Mouse (Mus musculus): ENCODE results near the gene Anxa11. TPM values are rescaled to one million over a fixed set of nuclear protein-coding genes. Genes with fewer than 3 reads are reported as not detected.
"Not testable (repeated sequence)": the region's sequence is repeated elsewhere in the genome, so short reads cannot be mapped to it uniquely, and the experiment has no call there.

Anxa11 gene
- total RNA-seq, 2 experiments from 2014 or later: 14.1 to 14.8 TPM

DNA sequence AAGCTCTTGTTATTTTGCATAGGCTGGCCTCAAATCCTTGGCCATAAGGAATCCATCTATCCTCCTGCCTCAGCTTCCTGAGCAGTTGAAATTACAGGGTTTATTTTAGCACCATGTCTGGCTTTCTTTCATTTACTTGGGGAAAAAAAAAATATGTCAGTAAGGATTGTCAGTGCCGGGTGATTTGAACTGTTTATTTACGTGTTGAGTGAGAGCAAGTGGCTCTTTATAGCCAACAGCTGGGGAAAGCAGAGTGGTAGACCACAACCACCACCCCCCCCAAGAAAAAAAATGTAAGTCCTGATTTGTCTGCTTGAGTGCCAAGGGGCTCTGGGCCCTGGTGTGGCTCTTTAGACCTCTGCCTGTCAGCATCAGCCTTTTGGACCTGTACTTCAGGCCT is 21.8 kb downstream of the Anxa11 start:
- intact Hi-C loops (cut with DNase I): no loop called here
- no peak for DNase-seq (ENCODE audit: low spot score in 2 of 2)

DNA sequence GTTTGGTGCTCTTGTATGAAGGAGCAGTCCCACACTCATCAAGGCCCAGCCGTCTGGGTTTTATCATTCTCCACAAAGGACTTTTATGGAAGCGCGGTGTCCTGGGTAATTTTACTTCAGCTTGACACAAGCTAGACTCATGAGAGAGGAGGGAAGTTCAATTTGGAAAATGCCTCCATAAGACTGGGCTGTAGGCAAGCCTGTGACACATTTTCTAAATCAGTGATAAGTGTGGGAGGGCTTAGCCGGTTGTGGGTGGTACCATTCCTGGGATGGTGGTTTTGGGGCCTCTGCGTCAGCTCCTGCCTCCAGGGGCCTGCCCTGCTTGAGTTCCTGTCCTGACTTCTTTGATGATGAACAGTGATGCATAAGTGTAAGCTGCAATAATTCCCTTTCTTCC is 23.3 kb downstream of the Anxa11 start:
- DNase-seq (ENCODE audit: low spot score in 2 of 2): no peak
- intact Hi-C loops (cut with DNase I): no loop called here

DNA sequence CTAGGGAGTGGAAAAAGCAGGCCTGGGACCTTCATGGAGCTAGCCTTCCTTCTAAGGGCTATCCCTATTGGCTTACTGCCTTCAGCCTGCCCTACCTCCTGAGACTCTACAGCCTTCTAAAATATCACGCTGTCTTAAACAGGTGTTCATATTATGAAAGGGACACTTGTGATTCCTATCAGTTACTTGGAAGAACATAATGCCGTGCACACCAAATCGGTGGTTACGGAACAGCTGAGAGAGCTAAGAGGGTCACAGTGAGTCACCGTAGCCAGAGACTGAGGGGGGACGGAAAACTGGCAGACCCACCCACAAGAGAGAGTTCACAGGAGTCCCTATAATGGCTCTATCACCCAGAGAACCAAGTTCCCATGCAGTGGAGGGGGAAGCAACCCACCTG is 24.4 kb downstream of the Anxa11 start:
- intact Hi-C loops (cut with DNase I): no loop called here
- no peak for DNase-seq (ENCODE audit: low spot score in 2 of 2)

DNA sequence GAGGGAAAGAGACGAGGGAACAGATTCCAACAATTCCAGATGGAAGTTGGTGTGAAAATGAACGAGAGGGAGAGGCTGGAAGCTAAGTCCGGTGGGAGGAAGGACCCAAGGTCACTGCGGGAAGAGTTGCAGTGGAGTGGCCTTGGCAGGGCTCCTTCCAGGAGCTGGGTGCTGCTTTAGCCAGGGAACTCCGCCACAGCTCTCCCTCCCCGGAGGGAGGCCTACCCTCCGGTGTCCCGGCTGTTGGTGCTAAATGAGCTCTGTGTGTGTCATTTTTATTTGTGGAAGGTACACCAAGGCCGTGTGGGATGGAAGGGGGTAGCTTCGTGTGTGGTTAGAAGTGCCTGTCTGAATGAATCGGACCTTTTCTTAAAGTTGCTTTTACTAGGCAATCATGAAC is 24.9 kb downstream of the Anxa11 start:
- intact Hi-C loops (cut with DNase I): no loop called here

DNA sequence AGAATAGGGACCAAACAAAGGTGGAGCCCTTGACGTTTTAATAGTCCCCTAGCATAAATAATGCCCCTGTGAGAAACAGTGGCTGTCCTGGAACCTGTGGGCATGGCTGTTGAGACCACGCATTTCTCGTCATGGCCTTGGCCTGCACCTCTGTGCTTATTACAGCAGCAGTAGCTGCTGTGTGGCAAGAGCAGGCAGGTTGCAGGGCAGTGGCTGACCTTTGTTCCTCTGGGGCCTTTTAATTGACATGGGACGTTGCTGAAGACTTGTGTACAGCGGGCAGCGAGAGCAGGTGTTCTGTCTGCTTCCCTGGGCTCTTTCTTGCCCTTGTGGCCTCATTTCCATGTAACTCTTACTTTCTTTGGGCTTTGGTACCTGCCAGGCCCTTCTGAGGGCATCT is 25.9 kb downstream of the Anxa11 start:
- DNase-seq (ENCODE audit: low spot score in 2 of 2): no peak
- intact Hi-C loops (cut with DNase I): no loop called here

More for the DNA sequence above, 24.9 kb downstream of the Anxa11 start:
- no peak for DNase-seq (ENCODE audit: low spot score in 2 of 2)

DNA sequence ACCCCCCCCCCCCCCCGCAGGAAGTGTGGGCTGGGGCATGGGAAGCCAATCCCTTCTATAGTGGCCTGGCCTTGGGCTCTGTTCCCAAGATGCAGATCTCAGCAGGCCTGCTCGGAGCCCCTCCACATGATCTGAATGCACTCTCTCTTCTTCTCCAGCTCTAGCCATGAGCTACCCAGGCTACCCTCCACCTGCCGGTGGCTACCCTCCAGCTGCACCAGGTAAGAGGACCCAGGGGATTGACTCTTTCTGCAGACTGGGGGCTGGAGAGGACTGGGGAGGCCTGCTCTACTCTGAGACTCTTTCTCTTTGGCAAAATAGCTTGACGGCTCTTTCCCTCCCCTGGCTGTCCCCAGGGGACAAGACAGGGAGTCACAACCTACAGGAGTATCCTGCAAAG is 26.8 kb downstream of the Anxa11 start:
- no peak for DNase-seq (ENCODE audit: low spot score in 2 of 2)
- intact Hi-C loops (cut with DNase I): no loop called here

DNA sequence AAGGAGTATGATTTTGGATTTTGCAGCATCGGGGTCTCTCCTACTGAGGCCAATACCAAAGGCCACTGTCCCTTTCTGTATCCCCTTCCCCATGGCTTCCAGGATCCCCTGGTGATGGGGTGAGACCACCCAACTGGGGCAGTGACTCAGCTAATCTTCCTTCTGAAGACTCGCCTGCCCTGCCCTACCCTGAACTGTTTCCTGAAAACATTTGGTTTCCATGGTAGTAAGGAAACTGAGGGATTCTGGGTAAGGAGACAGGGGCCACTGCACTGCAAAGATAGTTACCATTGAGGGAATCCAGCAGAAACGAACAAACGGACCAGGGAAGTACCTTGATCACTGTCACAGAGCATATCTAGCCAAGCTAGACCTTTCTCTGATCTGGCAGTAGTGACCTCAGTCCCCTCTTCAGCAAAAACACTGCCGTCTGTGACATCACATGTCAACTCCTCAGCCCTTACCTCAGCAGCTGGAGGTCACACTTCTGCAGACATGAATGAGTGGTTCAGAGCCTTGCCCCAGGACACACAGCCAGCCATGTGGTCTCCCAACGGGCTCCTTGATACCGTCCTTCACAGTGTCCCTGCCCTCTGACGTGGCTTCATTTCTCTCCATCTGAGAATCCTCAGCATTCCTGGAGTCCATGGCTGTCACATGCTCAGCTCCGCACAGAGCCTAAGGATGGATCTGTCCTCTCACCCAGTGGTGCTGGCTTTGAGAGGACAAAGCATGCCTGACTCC is 27.4 kb downstream of the Anxa11 start:
- intact Hi-C loops (cut with DNase I): no loop called here
- DNase-seq (ENCODE audit: low spot score in 2 of 2): no peak

DNA sequence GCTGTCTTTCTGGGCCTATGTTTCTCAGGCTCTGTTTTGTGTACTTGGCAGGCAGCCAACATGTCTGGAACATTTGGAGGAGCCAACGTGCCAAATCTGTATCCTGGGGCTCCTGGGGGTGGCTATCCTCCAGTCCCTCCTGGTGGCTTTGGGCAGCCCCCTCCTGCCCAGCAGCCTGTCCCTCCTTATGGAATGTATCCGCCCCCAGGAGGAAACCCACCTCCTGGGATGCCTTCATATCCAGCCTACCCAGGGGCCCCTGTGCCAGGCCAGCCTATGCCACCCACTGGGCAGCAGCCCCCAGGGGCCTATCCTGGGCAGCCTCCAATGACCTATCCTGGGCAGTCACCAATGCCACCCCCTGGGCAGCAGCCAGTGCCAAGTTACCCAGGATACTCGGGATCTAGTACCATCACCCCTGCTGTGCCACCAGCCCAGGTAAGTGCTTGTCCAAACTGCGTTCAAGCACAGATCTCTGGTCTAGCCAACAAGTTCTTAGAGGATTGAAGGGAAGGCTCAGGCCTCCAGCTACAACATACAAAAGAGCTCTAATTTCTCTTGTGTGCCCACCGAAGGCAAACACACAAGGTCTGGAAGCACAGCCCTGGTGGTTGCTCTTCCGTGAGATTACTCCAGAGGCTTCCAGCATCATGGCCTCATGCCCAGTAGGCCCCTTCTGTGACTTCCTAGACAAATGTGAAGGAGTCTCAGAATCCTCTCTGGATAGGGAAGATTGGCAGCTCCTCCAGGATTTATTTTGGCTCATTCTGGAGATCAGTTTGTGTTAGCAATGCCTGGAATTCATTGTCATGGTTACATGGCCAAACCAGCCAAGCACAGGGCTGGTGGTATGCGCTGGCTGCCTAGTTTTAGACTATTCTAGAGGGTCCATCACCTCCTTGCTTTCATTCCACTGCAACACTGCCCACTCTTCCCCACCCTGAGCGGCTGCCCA is 30.8 kb downstream of the Anxa11 start:
- intact Hi-C loops (cut with DNase I): no loop called here
- DNase-seq (ENCODE audit: low spot score in 2 of 2): peak; percentile 46 to 64

DNA sequence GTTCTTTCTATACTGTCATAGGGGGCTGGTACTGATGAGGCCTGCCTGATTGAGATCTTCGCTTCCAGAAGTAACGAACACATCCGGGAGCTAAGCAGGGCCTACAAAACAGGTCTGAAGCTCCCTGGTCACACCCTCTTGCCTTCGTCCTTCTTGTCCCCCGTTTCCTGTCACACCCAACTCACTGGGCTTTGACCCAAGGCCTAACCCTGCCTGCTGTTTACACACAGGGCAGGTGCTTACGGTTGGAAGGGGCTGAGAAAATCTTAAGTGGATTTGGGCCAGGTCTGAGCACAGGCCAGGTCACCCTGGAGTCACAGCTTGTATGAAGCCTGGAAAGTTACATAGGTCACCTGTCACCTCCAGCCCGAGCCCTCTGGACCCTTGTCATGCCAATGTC is 34.7 kb downstream of the Anxa11 start:
- DNase-seq (ENCODE audit: low spot score in 2 of 2); intact Hi-C loops (cut with DNase I): not testable (repeated sequence)

DNA sequence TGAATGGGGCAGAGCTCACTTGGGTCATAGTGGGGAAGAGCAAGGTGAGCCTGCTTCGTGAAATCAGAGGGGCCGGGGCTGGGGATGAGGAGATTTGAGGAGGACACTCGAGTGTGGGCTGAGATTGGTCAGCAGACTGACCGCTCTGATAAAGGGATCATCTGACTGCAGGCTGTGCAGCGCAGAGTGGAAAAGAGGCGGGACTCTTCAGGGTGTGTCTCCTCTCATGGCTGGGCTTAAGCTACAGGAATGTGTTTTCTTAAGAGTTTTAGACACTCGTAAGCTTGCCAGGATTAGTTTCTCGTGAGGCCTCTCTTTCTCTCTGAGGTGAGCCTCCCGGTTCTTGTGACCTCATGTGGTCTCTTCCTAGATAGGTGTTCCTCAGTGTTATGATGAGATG is 39.8 kb downstream of the Anxa11 start:
- DNase-seq (ENCODE audit: low spot score in 2 of 2); intact Hi-C loops (cut with DNase I): not testable (repeated sequence)

DNA sequence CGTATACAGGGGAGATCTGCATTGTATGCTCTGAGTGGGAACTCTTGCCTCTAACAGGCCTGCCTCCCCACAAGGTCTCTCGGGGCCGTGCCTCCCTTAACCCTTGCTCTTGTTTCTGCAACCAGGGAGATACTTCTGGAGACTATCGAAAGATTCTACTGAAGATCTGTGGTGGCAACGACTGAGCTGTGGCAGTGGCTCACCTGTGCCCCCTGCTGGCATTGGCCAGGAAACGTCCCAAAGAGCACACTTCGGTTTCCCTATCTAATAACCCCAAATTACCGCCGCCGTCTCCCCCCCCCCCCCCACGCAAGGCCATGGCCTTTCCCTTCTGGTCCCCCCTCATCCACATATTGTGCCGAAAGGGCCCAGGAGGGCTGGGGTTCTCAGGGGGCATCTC is 43.9 kb downstream of the Anxa11 start:
- intact Hi-C loops (cut with DNase I); DNase-seq (ENCODE audit: low spot score in 2 of 2): not testable (repeated sequence)

DNA sequence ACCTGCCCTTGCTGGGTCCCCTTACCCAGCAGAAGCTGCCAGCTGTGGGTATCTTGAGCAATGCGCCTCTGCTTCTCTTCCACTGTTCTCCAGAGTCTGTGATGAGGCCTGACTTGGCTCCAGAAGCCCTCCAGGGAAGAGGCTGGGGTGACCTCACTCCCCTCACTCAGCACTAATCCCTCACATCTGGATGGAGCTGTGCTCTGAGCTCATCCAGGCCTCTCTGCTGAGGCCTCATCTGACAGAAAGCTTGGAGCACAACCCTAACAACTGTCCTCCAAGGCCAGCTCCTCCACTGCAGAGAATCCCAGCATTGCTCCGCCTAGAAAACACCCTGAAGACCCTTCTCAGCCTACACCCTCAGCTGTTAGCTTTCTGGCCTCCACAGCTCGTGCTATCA is 52.6 kb downstream of the Anxa11 start:
- DNase-seq (ENCODE audit: low spot score in 2 of 2); intact Hi-C loops (cut with DNase I): not testable (repeated sequence)

DNA sequence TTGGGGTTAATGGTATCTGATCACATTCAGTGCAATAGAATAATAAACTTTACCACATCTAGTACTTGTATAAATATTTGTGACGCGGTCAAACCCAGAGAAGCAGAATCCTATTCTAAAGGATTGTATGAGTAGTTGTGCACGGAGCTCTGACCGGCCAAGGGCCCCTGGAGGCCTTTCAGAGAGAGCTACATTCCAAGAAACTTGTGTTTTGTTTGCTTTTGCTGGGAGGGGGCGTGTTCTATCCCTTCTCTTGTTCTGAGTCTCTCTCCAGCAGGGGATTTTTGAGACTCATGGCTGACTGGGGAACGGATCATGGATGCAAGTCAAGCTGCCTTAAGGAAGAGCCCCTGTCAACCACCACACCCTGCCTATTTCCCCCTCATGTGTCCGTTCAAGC is 53.7 kb downstream of the Anxa11 start:
- intact Hi-C loops (cut with DNase I); DNase-seq (ENCODE audit: low spot score in 2 of 2): not testable (repeated sequence)

DNA sequence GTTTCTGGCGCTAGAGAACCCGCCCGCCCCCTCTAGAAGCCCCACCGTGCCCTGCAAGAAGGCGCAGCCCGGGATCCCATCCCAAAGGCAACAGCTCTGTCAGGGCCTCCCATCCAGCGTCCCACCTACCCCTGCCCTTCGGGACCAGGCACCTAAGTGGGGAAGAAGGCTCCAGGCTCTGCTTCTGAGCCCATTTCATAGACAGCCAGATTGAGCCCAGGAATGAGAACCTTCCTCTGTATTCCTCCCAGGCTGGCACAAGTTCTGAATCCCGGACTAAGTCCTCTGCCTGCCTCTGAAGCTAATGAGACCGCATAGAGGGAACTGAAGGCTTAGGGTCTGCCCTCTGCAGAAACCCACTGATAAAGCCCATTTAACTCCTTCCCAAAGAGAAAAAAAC is 61.0 kb downstream of the Anxa11 start, which contains the start of gene Plac9a:
Plac9a (minus strand) TSS at position 101 of the 400 bp plus-strand sequence.
- intact Hi-C loops (cut with DNase I); DNase-seq (ENCODE audit: low spot score in 2 of 2): not testable (repeated sequence)

DNA sequence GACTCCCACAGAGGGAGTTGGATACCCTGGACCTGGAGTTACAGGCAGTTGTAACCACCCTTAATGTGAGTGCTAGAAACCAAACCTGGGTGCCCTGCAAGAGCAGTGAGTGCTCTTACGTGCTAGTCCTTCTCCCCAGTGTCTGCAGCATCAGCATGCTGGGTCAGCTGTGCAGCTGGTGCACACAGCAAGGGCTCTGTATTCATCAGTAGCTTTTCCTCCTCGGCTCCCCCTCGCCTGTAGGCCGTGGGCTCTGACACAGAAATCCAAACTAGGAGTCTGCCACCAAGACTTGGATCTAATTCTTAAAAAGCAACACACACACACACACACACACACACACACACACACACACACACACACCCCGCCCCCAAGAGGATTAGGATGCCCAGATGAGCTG is 63.3 kb downstream of the Anxa11 start:
- DNase-seq (ENCODE audit: low spot score in 2 of 2): peak in 1 of 2 experiments; percentile 7
- intact Hi-C loops (cut with DNase I): not testable (repeated sequence)

DNA sequence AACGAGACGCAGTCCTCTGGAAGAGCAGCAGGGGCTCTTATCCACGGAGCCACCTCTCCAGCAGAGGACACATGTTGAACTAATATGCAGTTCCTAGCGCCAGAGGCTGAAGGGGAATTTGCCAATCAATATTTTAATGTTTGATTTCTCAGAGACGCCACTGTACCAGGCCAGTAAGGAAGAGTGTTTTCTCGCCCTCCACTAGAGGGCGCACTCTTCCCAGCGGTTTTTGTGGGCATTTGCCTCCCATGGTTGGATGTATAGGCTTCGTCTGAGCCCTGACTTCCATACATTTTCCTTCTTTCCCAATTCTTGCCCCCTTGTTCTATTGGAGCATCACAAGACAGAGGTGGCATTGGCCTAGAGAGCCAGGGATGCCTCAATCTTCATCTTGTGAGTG is 65.3 kb downstream of the Anxa11 start:
- DNase-seq (ENCODE audit: low spot score in 2 of 2); intact Hi-C loops (cut with DNase I): not testable (repeated sequence)

DNA sequence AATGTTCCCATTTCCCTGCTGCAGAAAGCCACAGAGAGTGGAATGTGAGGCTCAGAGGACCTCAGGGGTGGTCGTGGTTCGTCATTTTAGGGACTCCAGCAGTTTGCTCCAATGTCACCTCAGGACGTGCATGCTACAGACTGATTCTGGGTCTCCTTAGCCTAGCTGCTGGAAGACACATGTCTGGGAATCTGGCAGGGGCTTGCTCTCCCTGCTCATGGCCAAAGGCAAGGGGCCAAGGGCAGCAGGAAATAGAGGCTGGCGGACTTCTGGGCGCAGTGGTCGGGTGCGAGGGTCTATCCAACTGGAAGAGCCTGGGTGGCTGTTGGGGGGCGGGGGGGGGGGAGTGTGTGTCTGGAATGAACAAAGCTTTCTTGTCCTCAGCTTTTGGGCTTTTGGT is 67.0 kb downstream of the Anxa11 start:
- not testable (repeated sequence) for DNase-seq (ENCODE audit: low spot score in 2 of 2)

DNA sequence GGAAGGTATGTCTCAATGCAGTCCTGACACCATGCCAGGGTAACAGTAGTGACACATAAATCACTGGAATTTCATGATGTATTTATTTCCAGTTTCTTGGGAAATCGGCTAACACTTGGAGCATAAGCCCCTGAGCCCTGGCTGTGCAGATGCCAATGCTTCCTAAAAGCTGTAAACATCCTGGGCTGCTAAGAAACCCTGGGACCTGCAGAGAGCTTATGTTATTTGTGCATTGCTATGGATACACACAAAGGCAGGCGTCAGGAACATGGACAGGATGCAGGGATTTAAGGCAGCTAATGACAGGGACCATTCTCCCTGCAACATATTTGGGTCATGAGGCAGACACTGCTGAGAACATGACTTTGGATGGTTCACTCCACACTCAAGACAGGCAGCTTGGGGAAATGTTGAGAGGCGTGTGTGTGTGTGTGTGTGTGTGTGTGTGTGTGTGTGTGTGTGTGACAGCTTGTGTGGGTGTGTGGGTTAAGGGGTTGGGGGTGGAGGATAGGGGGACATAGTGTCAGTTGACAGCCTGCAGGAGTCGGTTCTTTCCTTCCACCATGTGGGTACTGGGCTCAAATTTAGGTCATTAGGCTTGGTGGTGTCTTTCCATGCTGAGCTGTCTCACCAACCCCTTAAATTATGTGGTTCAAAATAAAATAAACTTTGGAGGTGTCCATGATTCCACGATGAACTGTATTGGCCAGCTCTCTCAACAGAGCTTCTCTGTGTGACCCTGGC is 76.6 kb downstream of the Anxa11 start:
- not testable (repeated sequence) for DNase-seq (ENCODE audit: low spot score in 2 of 2)

More for the DNA sequence above, 67.0 kb downstream of the Anxa11 start:
- intact Hi-C loops (cut with DNase I): not testable (repeated sequence)

DNA sequence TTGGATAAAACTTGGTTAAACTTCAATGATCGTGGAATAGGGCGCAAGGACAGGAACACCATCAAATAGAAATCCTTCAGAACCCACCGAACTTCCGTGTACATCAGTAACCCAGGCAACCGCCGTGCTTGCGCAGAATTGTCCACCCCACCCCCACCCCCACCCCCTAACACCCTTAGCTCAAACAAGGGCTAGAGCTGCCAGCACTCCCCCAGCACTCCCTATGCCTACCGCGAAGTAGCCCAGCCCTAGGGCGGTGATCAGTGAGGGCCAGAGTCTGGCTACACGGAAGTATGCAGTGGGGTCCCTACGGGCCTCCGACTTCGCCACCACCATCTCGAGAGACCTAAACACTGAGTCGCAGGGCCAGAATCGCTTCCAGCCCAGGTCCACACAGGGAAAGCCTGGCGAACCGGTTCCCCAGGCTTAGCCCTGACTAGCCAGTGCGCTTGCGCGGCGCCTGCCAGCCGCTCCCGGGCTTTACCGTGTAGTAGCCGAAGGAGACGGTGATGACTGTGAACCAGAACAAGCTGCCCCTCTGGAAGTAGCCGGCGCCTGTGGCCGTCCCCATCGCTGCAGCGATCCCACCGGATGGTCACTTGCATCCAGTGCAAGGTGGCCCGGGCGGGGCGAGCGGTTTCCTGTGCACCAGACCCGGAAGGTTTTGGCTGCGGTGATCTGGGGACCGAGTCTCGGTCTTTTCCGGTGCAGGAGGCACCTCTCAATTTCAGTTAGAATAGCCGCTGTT is 85.0 kb downstream of the Anxa11 start:
- intact Hi-C loops (cut with DNase I); DNase-seq (ENCODE audit: low spot score in 2 of 2): not testable (repeated sequence)

More for the DNA sequence above, 76.6 kb downstream of the Anxa11 start:
- intact Hi-C loops (cut with DNase I): not testable (repeated sequence)

All from left cerebral cortex, postnatal 14 days (tissue).